Mouse (Mus musculus): Measurements from ENCODE around the gene Hoxb13. TPM values are rescaled to one million over a fixed set of nuclear protein-coding genes. Genes with fewer than 3 reads are reported as not detected.
A peak's percentile ranks its signal among the peaks of the same experiment; 100 is the strongest.

The Hoxb13 gene
- polyA plus RNA-seq, 1 experiment = not detected

DNA sequence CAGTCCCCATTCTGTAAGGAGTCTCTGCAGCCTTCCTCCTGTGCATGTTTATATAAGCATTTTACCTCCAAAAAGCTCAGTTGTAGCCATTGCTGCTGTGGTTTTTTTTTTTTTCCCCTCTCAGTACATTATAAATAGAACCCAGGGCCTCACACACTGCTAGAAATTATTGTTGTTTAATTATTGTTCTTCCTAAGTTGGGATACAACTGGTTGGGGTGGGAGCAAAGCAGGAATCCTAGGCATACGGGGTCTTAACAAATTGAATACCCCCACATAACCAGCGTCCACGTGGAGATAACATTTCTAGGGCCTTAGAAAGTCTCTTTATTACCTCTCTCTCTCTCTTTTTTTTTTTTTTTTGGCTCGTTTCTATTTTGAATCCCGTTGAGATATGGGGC lies 3.0 kb upstream of the Hoxb13 start:
- Histone ChIP-seq H3K4me1 (ENCODE audit: control insufficient read depth, insufficient read depth, low read length) (no peaks in the 10 kb centered on the region), H3K4me3 (ENCODE audit: insufficient read depth, low read depth, low read length) (no peak overlapping the region), H3K27ac (ENCODE audit: insufficient read depth, low read depth, low read length) (no peak overlapping the region), H3K27me3 (replicated peaks; ENCODE audit: control insufficient read depth, insufficient read depth, low read length) (peaks cover 17% of the 10 kb centered on the region), H3K36me3 (ENCODE audit: control insufficient read depth, insufficient read depth, low read length) (no peaks in the 10 kb centered on the region)
- TF ChIP-seq CTCF (conservative IDR thresholded peaks at IDR 0.05; ENCODE audit: insufficient read depth, insufficient read length, low read depth, low read length) (no peak), POLR2A (IDR thresholded peaks at IDR 0.05; ENCODE audit: low read depth, low read length) (no peak)
- DNase-seq = no peak
- 12% methylated on average over 5 of the region's 5 CpGs for whole genome bisulfite sequencing

DNA sequence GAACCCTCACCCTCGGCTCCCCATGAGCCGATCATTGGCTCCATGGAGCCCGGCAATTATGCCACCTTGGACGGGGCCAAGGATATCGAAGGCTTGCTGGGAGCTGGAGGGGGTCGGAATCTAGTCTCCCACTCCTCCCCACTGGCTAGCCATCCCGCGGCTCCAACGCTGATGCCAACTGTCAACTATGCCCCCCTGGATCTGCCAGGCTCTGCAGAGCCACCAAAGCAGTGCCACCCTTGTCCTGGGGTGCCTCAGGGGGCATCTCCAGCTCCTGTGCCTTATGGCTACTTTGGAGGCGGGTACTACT lies 240 bp downstream of the Hoxb13 start:
- no peak for TF ChIP-seq CTCF (conservative IDR thresholded peaks at IDR 0.05; ENCODE audit: insufficient read depth, insufficient read length, low read depth, low read length)
- TF ChIP-seq POLR2A (IDR thresholded peaks at IDR 0.05; ENCODE audit: low read depth, low read length) = no peak
- peaks cover 14% of the 10 kb centered on the region for H3K27me3 ChIP-seq (replicated peaks; ENCODE audit: control insufficient read depth, insufficient read depth, low read length)
- no peaks in the 10 kb centered on the region for H3K36me3 ChIP-seq (ENCODE audit: control insufficient read depth, insufficient read depth, low read length)
- H3K27ac ChIP-seq (ENCODE audit: insufficient read depth, low read depth, low read length) = no peak overlapping the region
- H3K4me3 ChIP-seq (ENCODE audit: insufficient read depth, low read depth, low read length) = no peak overlapping the region
- 2% methylated on average over 10 of the region's 10 CpGs for WGBS
- H3K4me1 ChIP-seq (ENCODE audit: control insufficient read depth, insufficient read depth, low read length) = no peaks in the 10 kb centered on the region
- DNase-seq = no peak

DNA sequence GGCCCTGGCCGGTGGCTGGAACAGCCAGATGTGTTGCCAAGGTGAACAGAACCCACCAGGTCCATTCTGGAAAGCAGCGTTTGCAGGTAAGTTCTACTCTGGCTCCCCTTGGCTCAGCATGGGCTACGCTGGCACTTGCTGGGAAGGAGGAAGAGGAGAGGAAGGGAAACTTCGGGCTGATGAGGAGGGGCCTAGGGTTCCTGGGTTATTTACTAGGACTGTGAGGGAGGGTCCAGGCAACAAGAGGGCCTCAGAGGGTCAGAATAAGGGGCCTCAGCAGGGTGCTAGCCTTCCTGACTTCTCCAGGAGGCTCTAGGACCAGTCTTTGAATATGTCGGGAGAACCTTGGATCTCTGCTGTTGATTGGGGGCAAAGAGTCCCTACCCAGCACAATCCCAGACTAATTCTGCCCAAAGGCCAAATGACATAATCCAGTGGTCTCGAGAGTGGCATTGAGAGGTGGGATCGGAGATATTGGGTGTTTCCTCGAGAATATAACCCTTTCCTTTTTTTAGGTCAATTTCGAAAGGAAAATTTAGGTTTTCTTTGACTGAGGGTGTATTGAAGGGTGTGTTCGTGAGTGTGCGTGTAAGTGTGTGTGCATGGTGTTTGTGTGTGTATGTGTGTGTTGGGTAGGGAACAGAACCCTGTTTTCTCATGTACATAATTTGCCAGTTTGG lies 985 bp downstream of the Hoxb13 start:
- no peak for TF ChIP-seq POLR2A (IDR thresholded peaks at IDR 0.05; ENCODE audit: low read depth, low read length)
- TF ChIP-seq CTCF (conservative IDR thresholded peaks at IDR 0.05; ENCODE audit: insufficient read depth, insufficient read length, low read depth, low read length) = no peak
- 14% methylated on average over 11 of the region's 11 CpGs for WGBS

DNA sequence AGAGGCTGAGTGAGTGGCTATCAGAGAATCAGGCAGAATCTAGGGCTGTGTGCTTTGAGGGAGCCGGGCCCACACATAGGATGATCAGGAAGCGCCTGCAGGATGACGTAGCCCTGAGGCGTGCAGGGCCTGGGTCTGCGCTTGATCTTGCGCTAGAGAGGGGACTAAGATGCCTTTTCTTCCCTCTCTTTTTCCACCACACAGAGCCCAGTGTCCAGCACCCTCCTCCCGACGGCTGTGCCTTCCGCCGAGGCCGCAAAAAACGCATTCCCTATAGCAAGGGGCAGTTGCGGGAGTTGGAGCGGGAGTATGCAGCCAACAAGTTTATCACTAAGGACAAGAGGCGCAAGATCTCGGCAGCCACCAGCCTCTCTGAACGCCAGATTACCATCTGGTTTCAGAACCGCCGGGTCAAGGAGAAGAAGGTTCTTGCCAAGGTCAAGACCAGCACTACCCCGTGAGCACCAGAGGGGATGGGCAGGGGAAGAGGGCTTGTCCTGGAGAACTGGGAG lies 1.7 kb downstream of the Hoxb13 start:
- DNase-seq = no peak
- Histone ChIP-seq H3K27me3 (replicated peaks; ENCODE audit: control insufficient read depth, insufficient read depth, low read length) (peaks cover 11% of the 10 kb centered on the region), H3K4me3 (ENCODE audit: insufficient read depth, low read depth, low read length) (no peak overlapping the region), H3K4me1 (ENCODE audit: control insufficient read depth, insufficient read depth, low read length) (no peaks in the 10 kb centered on the region), H3K27ac (ENCODE audit: insufficient read depth, low read depth, low read length) (no peak overlapping the region), H3K36me3 (ENCODE audit: control insufficient read depth, insufficient read depth, low read length) (no peaks in the 10 kb centered on the region)
- no peak for TF ChIP-seq CTCF (conservative IDR thresholded peaks at IDR 0.05; ENCODE audit: insufficient read depth, insufficient read length, low read depth, low read length)
- TF ChIP-seq POLR2A (IDR thresholded peaks at IDR 0.05; ENCODE audit: low read depth, low read length) = no peak
- WGBS = 7% methylated on average over 20 of the region's 20 CpGs

More for the DNA sequence above, 985 bp downstream of the Hoxb13 start:
- Histone ChIP-seq H3K27me3 (replicated peaks; ENCODE audit: control insufficient read depth, insufficient read depth, low read length) (peaks cover 15% of the 10 kb centered on the region), H3K4me1 (ENCODE audit: control insufficient read depth, insufficient read depth, low read length) (no peaks in the 10 kb centered on the region), H3K36me3 (ENCODE audit: control insufficient read depth, insufficient read depth, low read length) (no peaks in the 10 kb centered on the region), H3K27ac (ENCODE audit: insufficient read depth, low read depth, low read length) (no peak overlapping the region), H3K4me3 (ENCODE audit: insufficient read depth, low read depth, low read length) (no peak overlapping the region)
- no peak for DNase-seq

DNA sequence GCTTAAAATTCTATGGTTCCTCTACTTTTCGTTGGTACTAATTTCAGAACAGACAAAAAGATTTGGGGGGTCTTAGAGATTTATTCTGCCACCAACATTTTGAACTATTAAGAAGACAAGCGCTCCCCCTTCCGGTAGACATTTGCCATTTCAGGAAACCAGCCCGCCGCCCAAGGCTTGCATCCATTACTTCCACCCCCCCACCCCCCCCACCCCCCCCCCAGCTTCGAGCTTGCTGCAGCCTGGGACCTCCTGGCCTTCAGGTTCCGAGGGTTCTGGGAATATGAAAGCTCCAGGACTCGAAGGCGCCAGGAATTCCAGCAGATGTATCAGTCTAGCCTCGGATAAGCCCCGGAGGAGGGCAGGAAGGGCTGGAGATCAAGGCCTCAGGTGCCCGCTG lies 4.5 kb downstream of the Hoxb13 start:
- Histone ChIP-seq H3K4me1 (ENCODE audit: control insufficient read depth, insufficient read depth, low read length) (no peaks in the 10 kb centered on the region), H3K36me3 (ENCODE audit: control insufficient read depth, insufficient read depth, low read length) (no peaks in the 10 kb centered on the region), H3K27ac (ENCODE audit: insufficient read depth, low read depth, low read length) (no peak overlapping the region), H3K4me3 (ENCODE audit: insufficient read depth, low read depth, low read length) (no peak overlapping the region), H3K27me3 (replicated peaks; ENCODE audit: control insufficient read depth, insufficient read depth, low read length) (peaks cover 18% of the 10 kb centered on the region)
- DNase-seq = peak; percentile 51
- WGBS = 3% methylated on average over 12 of the region's 12 CpGs
- TF ChIP-seq POLR2A (IDR thresholded peaks at IDR 0.05; ENCODE audit: low read depth, low read length) (no peak), CTCF (conservative IDR thresholded peaks at IDR 0.05; ENCODE audit: insufficient read depth, insufficient read length, low read depth, low read length) (peak; percentile 32)

DNA sequence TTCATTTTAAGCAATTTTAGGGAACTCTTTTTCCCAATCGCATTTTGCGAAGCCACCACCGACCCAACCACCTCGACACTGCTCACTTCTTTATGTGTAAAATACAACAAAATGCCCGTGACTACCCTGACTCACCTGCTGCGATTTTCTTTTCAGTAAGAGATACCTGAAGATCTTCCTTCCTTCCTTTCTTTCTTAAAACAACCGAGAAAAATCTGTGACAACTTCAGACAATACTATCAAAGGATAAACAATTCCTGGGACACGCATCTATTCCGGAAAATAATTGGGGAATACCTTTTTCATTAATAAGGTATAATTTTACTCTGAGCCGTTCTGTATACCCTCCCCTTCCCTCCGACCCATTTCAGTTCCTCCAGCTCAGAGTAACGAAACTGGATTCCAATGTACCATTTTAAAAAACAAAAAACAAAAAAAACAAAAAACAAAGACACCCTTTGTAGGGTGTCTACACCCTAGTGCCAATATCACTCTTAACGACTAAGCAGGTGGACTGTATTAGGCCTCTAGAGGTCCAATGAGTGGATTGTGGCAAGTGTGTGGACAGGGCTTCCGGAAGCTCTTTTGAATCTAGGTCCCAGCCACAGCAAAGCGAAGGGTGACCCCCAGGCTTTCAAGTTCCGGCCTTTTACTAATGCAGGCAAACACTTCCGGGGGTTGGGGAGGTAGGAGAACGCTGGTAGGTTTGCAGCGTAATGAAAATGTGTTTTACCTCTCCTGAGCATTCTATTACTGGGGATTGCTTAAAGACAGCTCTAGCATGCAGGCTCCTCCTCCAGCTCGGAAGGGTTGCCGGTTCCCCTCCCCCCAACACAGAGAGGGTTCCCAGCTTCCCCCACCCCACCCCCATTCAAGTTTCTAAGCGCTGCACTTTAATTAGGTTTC lies 5.3 kb downstream of the Hoxb13 start:
- Histone ChIP-seq H3K4me3 (ENCODE audit: insufficient read depth, low read depth, low read length) (no peak overlapping the region), H3K27ac (ENCODE audit: insufficient read depth, low read depth, low read length) (no peak overlapping the region), H3K36me3 (ENCODE audit: control insufficient read depth, insufficient read depth, low read length) (no peaks in the 10 kb centered on the region), H3K4me1 (ENCODE audit: control insufficient read depth, insufficient read depth, low read length) (no peaks in the 10 kb centered on the region), H3K27me3 (replicated peaks; ENCODE audit: control insufficient read depth, insufficient read depth, low read length) (peaks cover 21% of the 10 kb centered on the region)
- no peak for DNase-seq
- 7% methylated on average over 22 of the region's 22 CpGs for WGBS
- no peak for TF ChIP-seq POLR2A (IDR thresholded peaks at IDR 0.05; ENCODE audit: low read depth, low read length)
- no peak for TF ChIP-seq CTCF (conservative IDR thresholded peaks at IDR 0.05; ENCODE audit: insufficient read depth, insufficient read length, low read depth, low read length)

DNA sequence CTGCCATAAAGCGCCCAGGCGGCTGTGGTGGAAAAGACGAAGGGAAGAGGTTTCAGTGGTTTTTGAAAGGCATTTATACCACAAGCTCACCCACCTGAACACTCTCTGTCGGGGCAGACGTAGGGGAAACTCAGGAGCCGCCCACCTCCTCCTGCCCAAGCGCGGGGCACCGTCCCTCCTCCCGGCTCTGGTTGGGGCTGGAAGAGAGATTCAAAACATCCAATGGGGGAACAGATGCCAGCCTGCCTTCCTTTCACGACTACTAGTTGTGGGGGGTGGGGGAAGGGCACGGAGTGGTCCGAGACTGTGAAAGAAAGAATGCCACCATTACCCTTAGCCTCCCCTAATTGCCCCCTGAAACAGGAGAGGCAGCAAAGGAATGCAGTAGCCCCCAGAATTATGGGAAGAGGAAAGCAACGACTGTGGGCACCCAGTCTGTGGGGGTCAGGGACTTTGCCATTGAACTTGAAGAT lies 6.1 kb downstream of the Hoxb13 start:
- H3K4me3 ChIP-seq (ENCODE audit: insufficient read depth, low read depth, low read length) = no peak overlapping the region
- WGBS = 7% methylated on average over 14 of the region's 14 CpGs
- H3K27ac ChIP-seq (ENCODE audit: insufficient read depth, low read depth, low read length) = no peak overlapping the region
- no peak for DNase-seq
- peaks cover 24% of the 10 kb centered on the region for H3K27me3 ChIP-seq (replicated peaks; ENCODE audit: control insufficient read depth, insufficient read depth, low read length)
- no peaks in the 10 kb centered on the region for H3K36me3 ChIP-seq (ENCODE audit: control insufficient read depth, insufficient read depth, low read length)
- no peak for TF ChIP-seq CTCF (conservative IDR thresholded peaks at IDR 0.05; ENCODE audit: insufficient read depth, insufficient read length, low read depth, low read length)
- TF ChIP-seq POLR2A (IDR thresholded peaks at IDR 0.05; ENCODE audit: low read depth, low read length) = no peak
- no peaks in the 10 kb centered on the region for H3K4me1 ChIP-seq (ENCODE audit: control insufficient read depth, insufficient read depth, low read length)
